Mouse (Mus musculus): ENCODE results near the gene Abhd8. TPM values are rescaled to one million over a fixed set of nuclear protein-coding genes. Genes with fewer than 3 reads are reported as not detected.

The Abhd8 gene
- polyA plus RNA-seq, 1 experiment from 2014 or later: 111 TPM

Other genes starting within 250 kb of the Abhd8 start
- 26.0 and 28.1 TPM in 2 replicates for gene Myo9b, start 190.9 kb downstream of the Abhd8 start, polyA plus RNA-seq (2016; fragmentation: Nextera tagmentation; extraction: Ambion mirVana)
- gene Haus8, start 190.7 kb downstream of the Abhd8 start, polyA plus RNA-seq (2016; fragmentation: Nextera tagmentation; extraction: Ambion mirVana): 53.0 and 57.7 TPM in 2 replicates
- gene Use1, start 96.8 kb downstream of the Abhd8 start, polyA plus RNA-seq (2016; fragmentation: Nextera tagmentation; extraction: Ambion mirVana): 75.8 and 82.5 TPM in 2 replicates
- 4.5 and 6.3 TPM in 2 replicates for gene Ocel1, start 92.4 kb downstream of the Abhd8 start, polyA plus RNA-seq (2016; fragmentation: Nextera tagmentation; extraction: Ambion mirVana)
- 54.4 and 58.5 TPM in 2 replicates for gene Nr2f6, start 81.7 kb downstream of the Abhd8 start, polyA plus RNA-seq (2016; fragmentation: Nextera tagmentation; extraction: Ambion mirVana)
- 5.6 and 5.9 TPM in 2 replicates for gene Ushbp1, start 67.9 kb downstream of the Abhd8 start, polyA plus RNA-seq (2016; fragmentation: Nextera tagmentation; extraction: Ambion mirVana)
- 91.7 and 102 TPM in 2 replicates for gene Babam1, start 66.8 kb downstream of the Abhd8 start, polyA plus RNA-seq (2016; fragmentation: Nextera tagmentation; extraction: Ambion mirVana)
- gene Ankle1, start 57.6 kb downstream of the Abhd8 start, polyA plus RNA-seq (2016; fragmentation: Nextera tagmentation; extraction: Ambion mirVana): 34.8 and 39.1 TPM in 2 replicates
- gene Mrpl34, start 1.3 kb upstream of the Abhd8 start, polyA plus RNA-seq (2016; fragmentation: Nextera tagmentation; extraction: Ambion mirVana): 235 and 245 TPM in 2 replicates
- gene Dda1, start 5.5 kb upstream of the Abhd8 start, polyA plus RNA-seq (2016; fragmentation: Nextera tagmentation; extraction: Ambion mirVana): 145 and 152 TPM in 2 replicates
- gene Ano8, start 22.3 kb upstream of the Abhd8 start, polyA plus RNA-seq (2016; fragmentation: Nextera tagmentation; extraction: Ambion mirVana): 14.2 and 18.7 TPM in 2 replicates
- gene Gtpbp3, start 24.4 kb upstream of the Abhd8 start, polyA plus RNA-seq (2016; fragmentation: Nextera tagmentation; extraction: Ambion mirVana): 15.5 and 18.3 TPM in 2 replicates
- 26.9 and 29.5 TPM in 2 replicates for gene Plvap, start 48.1 kb upstream of the Abhd8 start, polyA plus RNA-seq (2016; fragmentation: Nextera tagmentation; extraction: Ambion mirVana)
- 0.13 and 0.41 TPM in 2 replicates for gene Ccdc194, start 62.1 kb upstream of the Abhd8 start, polyA plus RNA-seq (2016; fragmentation: Nextera tagmentation; extraction: Ambion mirVana)
- gene Bst2, start 73.8 kb upstream of the Abhd8 start, polyA plus RNA-seq (2016; fragmentation: Nextera tagmentation; extraction: Ambion mirVana): 13.1 and 14.5 TPM in 2 replicates
- gene Mvb12a, start 79.3 kb upstream of the Abhd8 start, polyA plus RNA-seq (2016; fragmentation: Nextera tagmentation; extraction: Ambion mirVana): 54.0 and 57.0 TPM in 2 replicates
- gene Tmem221, start 95.2 kb upstream of the Abhd8 start, polyA plus RNA-seq (2016; fragmentation: Nextera tagmentation; extraction: Ambion mirVana): 0.14 TPM in 2 replicates
- gene Nxnl1, start 102.9 kb upstream of the Abhd8 start, polyA plus RNA-seq (2016; fragmentation: Nextera tagmentation; extraction: Ambion mirVana): not detected in 2 replicates
- 38.4 and 44.4 TPM in 2 replicates for gene Slc27a1, start 105.2 kb upstream of the Abhd8 start, polyA plus RNA-seq (2016; fragmentation: Nextera tagmentation; extraction: Ambion mirVana)
- 215 and 216 TPM in 2 replicates for gene Pgls, start 128.5 kb upstream of the Abhd8 start, polyA plus RNA-seq (2016; fragmentation: Nextera tagmentation; extraction: Ambion mirVana)
- 6.5 and 6.9 TPM in 2 replicates for gene Fam129c, start 134.0 kb upstream of the Abhd8 start, polyA plus RNA-seq (2016; fragmentation: Nextera tagmentation; extraction: Ambion mirVana)
- gene Colgalt1, start 147.3 kb upstream of the Abhd8 start, polyA plus RNA-seq (2016; fragmentation: Nextera tagmentation; extraction: Ambion mirVana): 52.1 and 56.2 TPM in 2 replicates
- gene Unc13a, start 208.1 kb upstream of the Abhd8 start, polyA plus RNA-seq (2016; fragmentation: Nextera tagmentation; extraction: Ambion mirVana): 12.8 and 16.9 TPM in 2 replicates
- gene Jak3, start 212.6 kb upstream of the Abhd8 start, polyA plus RNA-seq (2016; fragmentation: Nextera tagmentation; extraction: Ambion mirVana): 3.3 and 3.4 TPM in 2 replicates
- not detected in 2 replicates for gene Insl3, start 225.6 kb upstream of the Abhd8 start, polyA plus RNA-seq (2016; fragmentation: Nextera tagmentation; extraction: Ambion mirVana)
- 0.55 and 0.66 TPM in 2 replicates for gene B3gnt3, start 238.1 kb upstream of the Abhd8 start, polyA plus RNA-seq (2016; fragmentation: Nextera tagmentation; extraction: Ambion mirVana)

All from midbrain, embryonic 12.5 days (tissue).